Mouse (Mus musculus) kidney, embryonic 16.5 days (tissue): Measurements from ENCODE around the gene Gm10974. TPM values are rescaled to one million over a fixed set of nuclear protein-coding genes. Genes with fewer than 3 reads are reported as not detected.

Experiments used
- ATAC-seq: fragments of 200-750 bp; cut with Nextera tagmentation; 2 replicates; pipeline ENCODE4 v1.8.0; 2017; ENCODE audit warnings: moderate TSS enrichment; ENCODE audit not compliant: low FRiP score, low TSS enrichment
- H3K27ac ChIP-seq: fragments of 300-500 bp; sonication (generic); 2 replicates; pipeline ENCODE4 v1.5.1; 2014; ENCODE audit warnings: low read length
- H3K27me3 ChIP-seq: fragments of 300-500 bp; sonication (generic); 2 replicates; pipeline ENCODE4 v1.6.1; 2014; ENCODE audit warnings: low read length, control low read depth, mixed read lengths; ENCODE audit not compliant: insufficient read depth
- H3K36me3 ChIP-seq: fragments of 300-500 bp; sonication (generic); 2 replicates; pipeline ENCODE4 v1.6.1; 2014; ENCODE audit warnings: low read length, control low read depth, mixed read lengths; ENCODE audit not compliant: insufficient read depth
- H3K4me1 ChIP-seq: fragments of 300-500 bp; sonication (generic); 2 replicates; pipeline ENCODE4 v1.6.1; 2014; ENCODE audit warnings: low read length, control low read depth, mixed read lengths; ENCODE audit not compliant: insufficient read depth
- H3K4me2 ChIP-seq: fragments of 300-500 bp; sonication (generic); replicated peaks from 2 replicates; pipeline ENCODE4 v1.6.1; 2014; ENCODE audit warnings: low read depth, low read length
- H3K4me3 ChIP-seq: fragments of 300-500 bp; sonication (generic); 2 replicates; pipeline ENCODE4 v1.5.1; 2014; ENCODE audit warnings: mild to moderate bottlenecking, low read length
- H3K9ac ChIP-seq: fragments of 300-500 bp; sonication (generic); replicated peaks from 2 replicates; pipeline ENCODE4 v1.6.1; 2014; ENCODE audit warnings: low read length
- H3K9me3 ChIP-seq: fragments of 300-500 bp; sonication (generic); 2 replicates; pipeline ENCODE4 v1.6.1; 2016; ENCODE audit warnings: low read length, control low read depth
- WGBS: fragments of 180-500 bp; shearing (Covaris S2); extraction: QIAGEN DNeasy Blood & Tissue Kit; methylation state at CpG from one replicate; pipeline ENCODE4 v1.1.7; 2014; 5-methylcytosine and 5-hydroxymethylcytosine counted together
- polyA plus RNA-seq: library from polyadenylated mRNA; unstranded; fragments of >200 nt; fragmentation: Nextera tagmentation; extraction: Ambion mirVana; gene quantifications from 2 replicates; pipeline ENCODE4 v1.2.1, GENCODE M21; 2015

Gene Gm10974
- polyA plus RNA-seq, 1 experiment from 2014 or later: not detected

GRCm38 (mm10) chr7:66336955-66337354 is 28.8 kb upstream of the Gm10974 start:
- Histone ChIP-seq H3K4me2 (no peak overlapping the region), H3K4me3 (no peak overlapping the region), H3K27ac (no peak overlapping the region), H3K9me3 (no peaks in the 10 kb centered on the region), H3K27me3 (no peaks in the 10 kb centered on the region), H3K9ac (no peak overlapping the region), H3K36me3 (peaks cover 21% of the 10 kb centered on the region; the same call in 1 of the 2 replicates), H3K4me1 (peaks cover 10% of the 10 kb centered on the region)
- ATAC-seq: no peak
- 81% methylated on average over 2 of the region's 2 CpGs for WGBS

GRCm38 (mm10) chr7:66339625-66340024 is 26.1 kb upstream of the Gm10974 start:
- Histone ChIP-seq H3K36me3 (0 out of 2 replicates have a peak, but pooled peaks cover 4% of the 10 kb centered on the region), H3K4me1 (peaks cover 10% of the 10 kb centered on the region), H3K4me2 (no peak overlapping the region), H3K9ac (no peak overlapping the region), H3K27ac (peak overlapping the region; percentile 41), H3K9me3 (no peaks in the 10 kb centered on the region), H3K4me3 (no peak overlapping the region), H3K27me3 (no peaks in the 10 kb centered on the region)
- WGBS: 17% methylated on average over 5 of the region's 5 CpGs
- ATAC-seq: no peak

- Histone ChIP-seq H3K9me3 (no peaks in the 10 kb centered on the region), H3K9ac (no peak overlapping the region), H3K4me3 (no peak overlapping the region), H3K27ac (peak overlapping the region; percentile 41), H3K36me3 (0 out of 2 replicates have a peak, but pooled peaks cover under 1% of the 10 kb centered on the region), H3K4me1 (peaks cover 10% of the 10 kb centered on the region), H3K27me3 (no peaks in the 10 kb centered on the region), H3K4me2 (no peak overlapping the region)
- ATAC-seq: peak; percentile 56; the same call in 1 of the 2 replicates
- WGBS: 29% methylated on average over 3 of the region's 3 CpGs
Observed at GRCm38 (mm10) chr7:66340044-66340443, 25.7 kb upstream of the Gm10974 start.

DNA sequence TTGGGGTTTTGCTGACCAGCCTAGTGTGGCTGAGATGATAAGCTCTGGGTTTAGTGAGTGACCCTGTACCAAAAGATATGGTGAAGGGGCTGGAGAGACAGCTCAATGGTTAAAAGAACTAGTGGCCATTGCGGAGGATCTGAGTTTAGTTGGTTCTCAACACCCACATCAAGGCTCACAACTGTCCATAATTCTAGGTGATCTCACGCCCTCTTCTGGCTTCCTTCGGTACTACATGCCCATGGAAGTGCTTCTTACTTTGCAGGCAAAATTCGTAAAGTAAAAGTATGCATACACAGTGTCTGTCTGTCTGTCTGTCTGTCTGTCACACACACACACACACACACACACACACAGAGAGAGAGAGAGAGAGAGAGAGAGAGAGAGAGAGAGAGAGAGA is 23.4 kb upstream of the Gm10974 start:
- Histone ChIP-seq H3K4me3 (no peak overlapping the region), H3K27ac (no peak overlapping the region), H3K4me2 (no peak overlapping the region), H3K36me3 (no peaks in the 10 kb centered on the region), H3K9me3 (no peaks in the 10 kb centered on the region), H3K27me3 (no peaks in the 10 kb centered on the region), H3K4me1 (peaks cover 16% of the 10 kb centered on the region), H3K9ac (no peak overlapping the region)
- WGBS: 52% methylated on average over 4 of the region's 4 CpGs
- ATAC-seq: no peak

- Histone ChIP-seq H3K27ac (no peak overlapping the region), H3K4me1 (peaks cover 19% of the 10 kb centered on the region), H3K9me3 (no peaks in the 10 kb centered on the region), H3K27me3 (no peaks in the 10 kb centered on the region), H3K36me3 (no peaks in the 10 kb centered on the region), H3K9ac (no peak overlapping the region), H3K4me3 (no peak overlapping the region), H3K4me2 (no peak overlapping the region)
- WGBS: 67% methylated on average over 6 of the region's 6 CpGs
- no peak for ATAC-seq
Observed at GRCm38 (mm10) chr7:66342831-66343230, 22.9 kb upstream of the Gm10974 start.

GRCm38 (mm10) chr7:66343307-66343706 is 22.4 kb upstream of the Gm10974 start:
- Histone ChIP-seq H3K4me2 (no peak overlapping the region), H3K9me3 (no peaks in the 10 kb centered on the region), H3K9ac (no peak overlapping the region), H3K36me3 (no peaks in the 10 kb centered on the region), H3K27me3 (no peaks in the 10 kb centered on the region), H3K27ac (no peak overlapping the region), H3K4me1 (peaks cover 19% of the 10 kb centered on the region), H3K4me3 (no peak overlapping the region)
- 75% methylated on average over 5 of the region's 5 CpGs for WGBS
- no peak for ATAC-seq

DNA sequence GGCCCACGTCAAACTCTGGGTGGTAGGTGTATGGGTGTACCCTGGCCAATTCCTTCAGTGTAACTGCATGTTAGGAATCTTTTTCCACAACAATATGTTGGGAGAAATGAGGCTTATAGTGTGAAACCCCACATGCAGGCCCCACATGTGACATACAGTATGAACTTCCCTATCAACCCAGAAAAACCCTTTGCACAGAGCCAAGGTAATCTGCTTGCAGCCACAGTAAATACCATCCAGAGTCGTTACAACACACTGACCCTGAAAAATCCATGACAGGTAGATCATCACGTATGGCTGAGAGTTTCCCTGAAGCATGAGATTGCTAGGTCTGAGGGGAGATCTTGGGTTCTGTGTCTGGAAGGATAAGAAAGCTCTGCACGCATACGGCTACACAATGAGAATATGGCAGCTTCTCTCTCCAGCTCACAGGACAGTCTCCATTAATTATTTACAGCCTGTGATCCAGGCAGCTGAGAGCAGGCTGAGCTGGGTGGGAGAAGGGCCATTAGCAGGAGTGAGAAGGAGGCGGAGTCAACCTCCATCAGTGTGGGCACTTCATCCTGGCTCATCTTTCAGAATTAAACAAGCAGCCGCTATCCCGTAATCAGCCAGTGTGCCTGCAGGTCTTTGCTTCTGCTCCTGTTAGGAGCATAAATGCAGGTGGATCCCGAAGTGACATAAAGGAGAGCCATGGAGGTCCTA is 18.6 kb upstream of the Gm10974 start:
- no peak overlapping the region for H3K9ac ChIP-seq
- H3K9me3 ChIP-seq: no peaks in the 10 kb centered on the region
- WGBS: 36% methylated on average over 9 of the region's 9 CpGs

DNA sequence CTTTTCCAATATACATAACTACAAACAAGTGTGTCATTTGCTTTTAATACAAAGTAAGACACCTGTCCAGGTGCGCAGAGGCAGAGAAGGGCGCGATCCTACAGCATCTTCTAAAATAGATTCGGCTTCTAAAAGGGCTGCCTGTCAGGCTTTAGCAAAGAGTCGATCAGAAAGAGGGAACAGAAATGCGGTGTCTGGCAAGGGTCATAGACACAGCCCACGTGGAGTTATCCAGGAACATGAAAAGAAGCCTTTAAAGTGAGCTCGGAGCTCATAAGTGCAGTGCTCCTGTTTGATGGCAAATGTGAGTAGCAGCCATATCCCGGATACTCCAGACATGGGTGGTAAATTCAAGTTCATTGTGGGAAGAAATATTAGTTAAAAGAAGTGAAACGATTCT is 17.1 kb upstream of the Gm10974 start:
- Histone ChIP-seq H3K4me3 (no peak overlapping the region), H3K9me3 (no peaks in the 10 kb centered on the region), H3K4me1 (peaks cover 14% of the 10 kb centered on the region), H3K4me2 (no peak overlapping the region), H3K27ac (no peak overlapping the region), H3K27me3 (no peaks in the 10 kb centered on the region), H3K9ac (no peak overlapping the region), H3K36me3 (no peaks in the 10 kb centered on the region)
- WGBS: 81% methylated on average over 10 of the region's 10 CpGs
- ATAC-seq: no peak

More for the DNA sequence above, 18.6 kb upstream of the Gm10974 start:
- H3K27ac ChIP-seq: 0 out of 2 replicates have a peak overlapping the region, but pooled peaks have one; percentile 24
- no peaks in the 10 kb centered on the region for H3K27me3 ChIP-seq
- H3K4me1 ChIP-seq: peaks cover 14% of the 10 kb centered on the region
- H3K4me3 ChIP-seq: no peak overlapping the region
- peak; percentile 87 for ATAC-seq
- H3K36me3 ChIP-seq: no peaks in the 10 kb centered on the region
- 0 out of 2 replicates have a peak overlapping the region, but pooled peaks have one; percentile 15 for H3K4me2 ChIP-seq

GRCm38 (mm10) chr7:66349670-66350069 is 16.0 kb upstream of the Gm10974 start:
- H3K4me2 ChIP-seq: no peak overlapping the region
- H3K4me1 ChIP-seq: peaks cover 14% of the 10 kb centered on the region
- no peaks in the 10 kb centered on the region for H3K36me3 ChIP-seq
- H3K27ac ChIP-seq: no peak overlapping the region
- H3K9ac ChIP-seq: no peak overlapping the region
- no peaks in the 10 kb centered on the region for H3K27me3 ChIP-seq
- no peaks in the 10 kb centered on the region for H3K9me3 ChIP-seq
- no peak for ATAC-seq
- no peak overlapping the region for H3K4me3 ChIP-seq
- WGBS: 25% methylated on average over 11 of the region's 11 CpGs

DNA sequence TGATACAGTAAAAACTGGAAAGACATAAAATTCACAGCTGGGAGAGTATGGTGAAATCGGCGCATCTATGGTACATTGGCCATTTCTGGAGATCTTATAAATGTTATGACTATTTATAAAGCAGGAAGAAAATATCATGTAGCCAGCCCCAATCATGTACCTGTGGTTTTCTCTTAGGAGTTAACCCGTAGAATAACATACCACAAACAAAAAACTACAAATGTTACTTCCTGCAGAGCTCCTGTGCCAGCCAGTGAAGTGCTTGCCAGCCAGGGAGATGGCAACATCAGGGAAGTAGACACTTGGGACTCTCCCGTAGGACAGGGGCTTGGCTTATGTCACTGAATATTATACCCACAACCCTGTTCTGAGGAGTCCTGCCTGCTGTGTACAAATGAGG is 14.6 kb upstream of the Gm10974 start:
- Histone ChIP-seq H3K4me3 (no peak overlapping the region), H3K4me2 (no peak overlapping the region), H3K9me3 (no peaks in the 10 kb centered on the region), H3K27ac (no peak overlapping the region), H3K36me3 (no peaks in the 10 kb centered on the region), H3K27me3 (no peaks in the 10 kb centered on the region), H3K9ac (no peak overlapping the region), H3K4me1 (peaks cover 18% of the 10 kb centered on the region)
- WGBS: 84% methylated on average over 4 of the region's 4 CpGs
- ATAC-seq: no peak
